Mouse (Mus musculus) embryonic facial prominence, embryonic 10.5 days (tissue): ENCODE results near the gene Thsd4. TPM values are rescaled to one million over a fixed set of nuclear protein-coding genes. Genes with fewer than 3 reads are reported as not detected.

Experiments
- DNase-seq: peaks from one replicate; pipeline ENCODE4 v3.0.0-alpha.2; 2017; ENCODE audit warnings: low spot score
- H3K27ac ChIP-seq: fragments of 300-500 bp; sonication (generic); replicated peaks from 2 replicates; pipeline ENCODE4 v1.5.1; 2016; ENCODE audit warnings: mild to moderate bottlenecking
- H3K27me3 ChIP-seq: fragments of 300-500 bp; sonication (generic); replicated peaks from 2 replicates; pipeline ENCODE4 v1.6.1; 2016; ENCODE audit warnings: low read depth, mild to moderate bottlenecking; ENCODE audit not compliant: poor library complexity, severe bottlenecking
- H3K36me3 ChIP-seq: fragments of 300-500 bp; sonication (generic); replicated peaks from 2 replicates; pipeline ENCODE4 v1.6.1; 2016; ENCODE audit warnings: mild to moderate bottlenecking, moderate library complexity
- H3K4me1 ChIP-seq: fragments of 300-500 bp; sonication (generic); 2 replicates; pipeline ENCODE4 v1.6.1; 2016
- H3K4me3 ChIP-seq: fragments of 300-500 bp; sonication (generic); 2 replicates; pipeline ENCODE4 v1.5.1; 2016; ENCODE audit warnings: mild to moderate bottlenecking, moderate library complexity
- H3K9me3 ChIP-seq: fragments of 300-500 bp; sonication (generic); 2 replicates; pipeline ENCODE4 v1.6.1; 2016; ENCODE audit warnings: mild to moderate bottlenecking
- WGBS: fragments of 180-500 bp; shearing (Covaris S2); methylation state at CpG from one replicate; pipeline ENCODE4 v1.1.7; 2016; 5-methylcytosine and 5-hydroxymethylcytosine counted together
- polyA plus RNA-seq: library from polyadenylated mRNA; unstranded; fragments of >200 nt; fragmentation: Nextera tagmentation; extraction: Ambion mirVana; gene quantifications from 2 replicates; pipeline ENCODE4 v1.2.1, GENCODE M21; 2016

The Thsd4 gene
- polyA plus RNA-seq, 1 experiment from 2014 or later, result 5.7 TPM

DNA sequence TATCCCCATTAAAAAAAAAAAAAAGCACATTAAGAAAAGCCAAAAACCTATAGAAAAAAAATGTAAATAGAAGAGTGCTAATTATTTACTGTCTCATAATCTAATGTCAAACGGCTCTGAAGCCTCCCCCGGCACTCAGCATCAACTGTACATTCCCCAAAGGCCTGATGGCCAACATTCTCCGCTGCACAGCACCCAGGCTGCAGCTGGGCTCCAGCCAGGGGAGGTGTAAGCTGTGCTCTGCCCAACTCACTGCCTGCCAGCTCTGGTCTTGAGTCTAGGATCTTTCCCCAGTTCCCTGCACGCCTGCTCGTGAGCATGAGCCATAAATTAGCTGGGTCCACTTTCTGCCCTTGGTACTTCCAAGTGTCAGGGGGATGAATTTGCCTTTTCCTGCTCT, 15.7 kb downstream of the Thsd4 start:
- Histone ChIP-seq H3K27me3 (peaks cover 27% of the 10 kb centered on the region), H3K9me3 (no peaks in the 10 kb centered on the region), H3K27ac (no peak overlapping the region), H3K4me1 (peaks cover 51% of the 10 kb centered on the region), H3K4me3 (no peak overlapping the region), H3K36me3 (no peaks in the 10 kb centered on the region)
- no peak for DNase-seq
- 67% methylated on average over 5 of the region's 5 CpGs for WGBS

- H3K36me3 ChIP-seq, result no peaks in the 10 kb centered on the region
- WGBS, result 67% methylated on average over 14 of the region's 14 CpGs
- no peaks in the 10 kb centered on the region for H3K9me3 ChIP-seq
- DNase-seq, result no peak
- peaks cover 19% of the 10 kb centered on the region; the same call in 1 of the 2 replicates for H3K27me3 ChIP-seq
- H3K27ac ChIP-seq, result no peak overlapping the region
- no peak overlapping the region for H3K4me3 ChIP-seq
- peaks cover 36% of the 10 kb centered on the region for H3K4me1 ChIP-seq
Observed at GRCm38 (mm10) chr9:60504378-60505285, 17.2 kb downstream of the Thsd4 start.

DNA sequence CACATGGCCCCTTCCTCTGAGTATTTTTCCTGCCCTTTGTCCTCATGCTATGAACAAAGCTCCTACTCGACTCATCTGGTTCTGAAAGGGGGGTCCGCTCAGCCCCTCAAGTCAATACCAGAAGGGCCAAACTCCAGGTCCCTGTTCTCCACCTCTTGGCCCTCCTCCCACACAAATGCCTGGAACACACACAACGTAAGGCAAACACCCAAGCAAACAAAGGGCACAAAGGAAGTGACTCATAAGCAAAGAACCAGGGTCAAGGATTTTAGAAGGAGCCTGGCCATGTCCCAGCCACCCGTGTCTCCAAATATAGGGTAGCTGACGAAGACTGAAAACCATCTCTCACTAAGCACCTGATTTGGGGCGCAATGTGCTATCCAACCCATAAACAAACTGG, 19.6 kb downstream of the Thsd4 start:
- no peak for DNase-seq
- Histone ChIP-seq H3K27ac (no peak overlapping the region), H3K9me3 (no peaks in the 10 kb centered on the region), H3K4me3 (no peak overlapping the region), H3K36me3 (no peaks in the 10 kb centered on the region), H3K27me3 (peaks cover 7% of the 10 kb centered on the region; the same call in 1 of the 2 replicates), H3K4me1 (peaks cover 32% of the 10 kb centered on the region)
- 84% methylated on average over 6 of the region's 6 CpGs for WGBS

GRCm38 (mm10) chr9:60501504-60502179, 20.2 kb downstream of the Thsd4 start:
- Histone ChIP-seq H3K4me3 (no peak overlapping the region), H3K9me3 (no peaks in the 10 kb centered on the region), H3K4me1 (peaks cover 27% of the 10 kb centered on the region), H3K36me3 (no peaks in the 10 kb centered on the region), H3K27me3 (peaks cover 6% of the 10 kb centered on the region; the same call in 1 of the 2 replicates), H3K27ac (no peak overlapping the region)
- 75% methylated on average over 5 of the region's 5 CpGs for WGBS
- DNase-seq, result no peak

DNA sequence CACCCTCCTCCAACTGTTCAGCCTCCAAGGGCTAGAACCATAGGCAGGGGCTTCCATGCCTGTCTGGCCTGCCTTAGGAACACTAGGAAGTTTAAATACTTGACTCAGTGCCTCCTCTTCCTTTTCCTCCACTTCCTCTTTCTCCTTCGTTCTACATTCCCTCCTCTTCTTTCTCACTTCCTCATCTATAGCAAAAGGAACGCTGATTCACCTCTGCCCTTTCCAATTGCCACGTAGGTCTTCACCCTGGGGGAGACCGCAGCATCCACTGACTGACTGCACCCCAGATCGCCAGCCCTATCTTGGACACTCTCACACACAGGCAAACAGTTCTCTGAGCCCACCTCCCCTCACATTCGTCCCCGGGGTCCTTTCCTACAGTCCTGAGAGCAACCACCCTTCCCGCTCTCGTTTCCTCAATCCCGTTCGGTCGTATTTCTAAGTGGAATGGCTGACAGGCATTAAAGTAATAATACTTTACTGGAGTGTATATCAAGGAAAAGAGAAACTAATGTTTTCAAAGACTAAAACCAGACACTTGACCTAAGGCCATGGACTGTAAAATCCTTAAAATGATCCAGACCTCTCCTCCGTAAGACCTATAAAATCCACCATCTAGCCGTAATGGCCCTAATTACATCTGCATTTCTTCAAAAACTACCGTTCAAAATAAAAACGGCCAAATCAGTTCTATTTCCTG, 29.4 kb downstream of the Thsd4 start:
- Histone ChIP-seq H3K9me3 (no peaks in the 10 kb centered on the region), H3K4me1 (peaks cover 17% of the 10 kb centered on the region; the same call in 1 of the 2 replicates), H3K36me3 (no peaks in the 10 kb centered on the region), H3K27ac (0 out of 2 replicates have a peak overlapping the region, but pooled peaks have one; percentile 5), H3K4me3 (no peak overlapping the region), H3K27me3 (no peaks in the 10 kb centered on the region)
- no peak for DNase-seq
- WGBS, result 78% methylated on average over 16 of the region's 16 CpGs

DNA sequence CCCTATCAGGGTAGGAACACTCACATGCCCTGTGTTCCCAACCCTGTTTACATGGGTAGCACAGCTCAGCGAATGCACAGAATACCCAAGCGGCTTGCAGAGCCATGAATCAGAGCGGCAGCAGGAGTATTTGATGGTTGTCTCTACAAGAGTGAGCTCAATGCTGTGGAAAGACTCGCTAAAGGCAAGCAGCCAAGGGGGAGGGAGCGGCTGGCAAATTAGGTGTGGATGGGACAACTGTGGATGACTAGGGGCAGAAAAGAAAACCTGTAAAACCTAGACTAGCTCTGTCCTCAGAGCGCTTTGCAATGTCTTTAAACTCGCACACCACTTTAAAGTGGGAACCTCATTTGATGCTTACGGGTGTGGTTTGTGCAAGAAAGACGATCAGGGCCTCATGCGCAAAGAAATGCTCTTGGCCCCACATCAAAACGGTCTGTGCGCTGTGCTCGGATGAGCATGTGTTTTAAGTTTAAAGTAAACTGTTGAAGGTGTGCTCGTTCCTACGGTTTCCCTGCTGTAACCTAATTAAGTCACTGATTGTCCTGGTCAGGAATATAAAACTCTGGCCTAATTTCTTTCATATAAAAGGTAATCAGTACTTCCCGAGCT, 30.3 kb downstream of the Thsd4 start:
- Histone ChIP-seq H3K36me3 (no peaks in the 10 kb centered on the region), H3K9me3 (no peaks in the 10 kb centered on the region), H3K27me3 (no peaks in the 10 kb centered on the region), H3K4me3 (no peak overlapping the region), H3K4me1 (peaks cover 17% of the 10 kb centered on the region; the same call in 1 of the 2 replicates), H3K27ac (peak overlapping the region; percentile 35; the same call in 1 of the 2 replicates)
- 77% methylated on average over 16 of the region's 16 CpGs for WGBS
- DNase-seq, result no peak

- Histone ChIP-seq H3K4me3 (no peak overlapping the region), H3K9me3 (no peaks in the 10 kb centered on the region), H3K4me1 (peaks cover 17% of the 10 kb centered on the region; the same call in 1 of the 2 replicates), H3K27me3 (no peaks in the 10 kb centered on the region), H3K36me3 (no peaks in the 10 kb centered on the region), H3K27ac (peak overlapping the region; percentile 35; the same call in 1 of the 2 replicates)
- no peak for DNase-seq
- WGBS, result 90% methylated on average over 8 of the region's 8 CpGs
Observed at GRCm38 (mm10) chr9:60491079-60491478, 30.8 kb downstream of the Thsd4 start.

DNA sequence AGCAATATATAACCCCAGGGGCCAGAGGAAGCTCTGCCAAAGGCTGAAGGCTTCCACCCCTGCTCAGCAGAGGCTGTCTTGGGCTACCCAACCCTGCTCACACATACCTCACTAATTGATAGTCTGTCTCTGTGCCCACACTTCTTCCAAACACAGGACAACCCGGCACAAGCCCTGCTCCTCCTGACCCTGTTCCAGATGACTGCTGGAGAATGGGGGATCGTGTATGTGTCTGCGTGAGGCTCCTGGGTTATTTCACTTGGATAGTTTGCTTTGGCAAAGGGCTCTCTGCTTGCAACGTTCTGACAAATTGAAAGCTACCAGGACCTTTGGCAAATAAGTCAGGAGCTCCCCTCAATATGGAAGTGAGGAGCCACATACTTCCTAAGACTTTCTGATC, 33.0 kb downstream of the Thsd4 start:
- DNase-seq, result no peak
- WGBS, result 77% methylated on average over 4 of the region's 4 CpGs

GRCm38 (mm10) chr9:60482165-60482564, 39.7 kb downstream of the Thsd4 start:
- no peak overlapping the region for H3K27ac ChIP-seq
- DNase-seq, result no peak
- 0 out of 2 replicates have a peak, but pooled peaks cover 4% of the 10 kb centered on the region for H3K4me1 ChIP-seq
- no peak overlapping the region for H3K4me3 ChIP-seq
- WGBS, result 77% methylated on average over 4 of the region's 4 CpGs
- H3K27me3 ChIP-seq, result no peaks in the 10 kb centered on the region
- H3K9me3 ChIP-seq, result no peaks in the 10 kb centered on the region
- no peaks in the 10 kb centered on the region for H3K36me3 ChIP-seq

More for the DNA sequence above, 33.0 kb downstream of the Thsd4 start:
- H3K9me3 ChIP-seq, result no peaks in the 10 kb centered on the region
- H3K4me3 ChIP-seq, result no peak overlapping the region
- H3K36me3 ChIP-seq, result no peaks in the 10 kb centered on the region
- peaks cover 17% of the 10 kb centered on the region; the same call in 1 of the 2 replicates for H3K4me1 ChIP-seq
- H3K27ac ChIP-seq, result no peak overlapping the region
- H3K27me3 ChIP-seq, result no peaks in the 10 kb centered on the region

- Histone ChIP-seq H3K27ac (no peak overlapping the region), H3K4me3 (no peak overlapping the region), H3K27me3 (no peaks in the 10 kb centered on the region), H3K4me1 (0 out of 2 replicates have a peak, but pooled peaks cover 4% of the 10 kb centered on the region), H3K36me3 (no peaks in the 10 kb centered on the region), H3K9me3 (no peaks in the 10 kb centered on the region)
- no peak for DNase-seq
- WGBS, result 85% methylated on average over 3 of the region's 3 CpGs
Observed at GRCm38 (mm10) chr9:60480052-60480451, 41.8 kb downstream of the Thsd4 start.

DNA sequence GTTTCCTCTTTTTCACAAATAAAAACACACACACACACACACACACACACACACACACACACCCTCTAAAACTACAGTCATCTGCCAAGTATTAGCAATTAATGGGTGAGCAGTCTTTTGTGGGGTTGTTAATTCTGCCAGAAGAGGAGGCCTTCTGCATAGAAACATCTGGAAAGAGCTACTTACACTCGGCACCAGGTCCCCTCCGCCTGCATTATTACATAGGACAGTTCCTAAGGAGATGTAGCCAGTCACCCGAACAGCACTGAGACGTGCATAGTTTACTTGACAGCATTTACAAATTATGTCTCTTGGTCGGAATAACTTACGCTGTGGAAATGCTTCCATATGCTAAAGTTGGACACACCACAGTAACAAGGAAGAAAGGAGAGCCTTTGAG, 43.0 kb downstream of the Thsd4 start:
- Histone ChIP-seq H3K36me3 (no peaks in the 10 kb centered on the region), H3K27ac (no peak overlapping the region), H3K4me1 (0 out of 2 replicates have a peak, but pooled peaks cover 4% of the 10 kb centered on the region), H3K4me3 (no peak overlapping the region), H3K27me3 (no peaks in the 10 kb centered on the region), H3K9me3 (no peaks in the 10 kb centered on the region)
- no peak for DNase-seq
- 74% methylated on average over 6 of the region's 6 CpGs for WGBS
